ENCODE assay signal across 24 mouse cellular contexts in genomic region chr6:135473146-135473545, GRCm38 (mm10).
A peak's percentile ranks its signal among the peaks of the same experiment; 100 is the strongest.
DNase-seq lines count a peak whose midpoint lies in the region; ATAC-seq and TF ChIP-seq lines count a peak whose summit lies in the region.
"Had no signal": no experiment of that assay in that cellular context is flagged by ENCODE, and none has a peak within 500 bp of the region (broad histone marks: within the 10 kb centered on the region; RNA-seq: fewer than 3 reads in every experiment).

No protein-coding gene starts in this region.

- no peak overlapping the region for H3K9ac ChIP-seq in heart, embryonic 12.5 days
- H3K9ac ChIP-seq: embryonic facial prominence, embryonic 12.5 days; embryonic facial prominence, embryonic 15.5 days; forebrain, embryonic 12.5 days; forebrain, embryonic 15.5 days; hindbrain, embryonic 12.5 days; hindbrain, embryonic 15.5 days had no signal

- 82% methylated on average over 4 of the region's 4 CpGs for WGBS in heart, embryonic 12.5 days

- H3K4me3 ChIP-seq in heart, embryonic 12.5 days, result no peak overlapping the region
- no peak overlapping the region for H3K4me3 ChIP-seq in left cerebral cortex, adult 2 months
- H3K4me3 ChIP-seq: embryonic facial prominence, embryonic 12.5 days; embryonic facial prominence, embryonic 15.5 days; forebrain, embryonic 12.5 days; forebrain, embryonic 15.5 days; gastrocnemius, adult 2 months; heart, adult 2 months; heart, embryonic 10.5 days; hindbrain, embryonic 12.5 days; hindbrain, embryonic 15.5 days had no signal

- H3K4me1 ChIP-seq in heart, embryonic 12.5 days (replicated peaks), result 0 out of 2 replicates have a peak, but pooled peaks cover under 1% of the 10 kb centered on the region
- H3K4me1 ChIP-seq: embryonic facial prominence, embryonic 12.5 days; embryonic facial prominence, embryonic 15.5 days; forebrain, embryonic 12.5 days; forebrain, embryonic 15.5 days; heart, embryonic 10.5 days; hindbrain, embryonic 12.5 days; hindbrain, embryonic 15.5 days had no signal

- no peaks in the 10 kb centered on the region for H3K27me3 ChIP-seq in heart, embryonic 12.5 days (replicated peaks)
- H3K27me3 ChIP-seq: embryonic facial prominence, embryonic 12.5 days; embryonic facial prominence, embryonic 15.5 days; forebrain, embryonic 12.5 days; forebrain, embryonic 15.5 days; hindbrain, embryonic 12.5 days; hindbrain, embryonic 15.5 days had no signal

- H3K4me2 ChIP-seq in heart, embryonic 12.5 days, result no peak overlapping the region
- H3K4me2 ChIP-seq: embryonic facial prominence, embryonic 12.5 days; embryonic facial prominence, embryonic 15.5 days; forebrain, embryonic 12.5 days; forebrain, embryonic 15.5 days; hindbrain, embryonic 12.5 days; hindbrain, embryonic 15.5 days had no signal

- no peaks in the 10 kb centered on the region for H3K36me3 ChIP-seq in heart, embryonic 12.5 days
- H3K36me3 ChIP-seq: embryonic facial prominence, embryonic 12.5 days; embryonic facial prominence, embryonic 15.5 days; forebrain, embryonic 12.5 days; forebrain, embryonic 15.5 days; G1E; heart, embryonic 10.5 days; hindbrain, embryonic 12.5 days; hindbrain, embryonic 15.5 days had no signal

- TF ChIP-seq CTCF in left cerebral cortex, adult 2 months (IDR thresholded peaks at IDR 0.05), result no peak; the same call in 1 of the 2 replicates

- no peak for ATAC-seq in heart, embryonic 12.5 days (ENCODE audit: insufficient number of reproducible peaks, low FRiP score)
- ATAC-seq: forebrain, embryonic 15.5 days had no signal

- no peak overlapping the region for H3K27ac ChIP-seq in heart, embryonic 12.5 days (ENCODE audit: poor library complexity, severe bottlenecking)
- peak overlapping the region; percentile 9; the same call in 1 of the 2 replicates for H3K27ac ChIP-seq in left cerebral cortex, adult 2 months
- H3K27ac ChIP-seq: embryonic facial prominence, embryonic 12.5 days; embryonic facial prominence, embryonic 15.5 days; forebrain, embryonic 12.5 days; forebrain, embryonic 15.5 days; gastrocnemius, adult 2 months; heart, adult 2 months; heart, embryonic 10.5 days; hindbrain, embryonic 12.5 days; hindbrain, embryonic 15.5 days had no signal

- H3K9me3 ChIP-seq in heart, embryonic 12.5 days (replicated peaks), result no peaks in the 10 kb centered on the region; the same call in 1 of the 2 replicates
- H3K9me3 ChIP-seq: embryonic facial prominence, embryonic 12.5 days; embryonic facial prominence, embryonic 15.5 days; forebrain, embryonic 12.5 days; forebrain, embryonic 15.5 days; heart, embryonic 10.5 days; hindbrain, embryonic 12.5 days; hindbrain, embryonic 15.5 days had no signal

- DNase-seq in heart, adult 11 months, result peak; percentile 72
- no peak for DNase-seq in left cerebral cortex, adult 2 months (ENCODE audit: extremely low spot score in 1 of 2, low spot score in 2 of 2)
- DNase-seq in left cerebral cortex, adult 9 months (ENCODE audit: low spot score in 2 of 2), result no peak
- DNase-seq in brain, adult 2 months (ENCODE audit: low read depth, low spot score), result peak; percentile 36
- no peak for DNase-seq in adrenal gland, adult 18-20 months (ENCODE audit: low spot score in 2 of 2)
- no peak for DNase-seq in testis, postnatal 14 days (ENCODE audit: low spot score)
- DNase-seq: adrenal gland, adult 8-10 months; adrenal gland, postnatal 25 days; B cell, adult 2 months; cerebellum, adult 18-20 months; cerebellum, adult 9-10 months; cerebellum, postnatal 14 days; gastrocnemius, adult 2 months; gastrocnemius, postnatal 14 days; heart, adult 2 months had no signal

- intact Hi-C loops in left cerebral cortex, adult 2 months (cut with DNase I), result no loop called here

Comparison
In these comparisons a context has a peak if more than half of its experiments do, and no peak if none do; other contexts are left out.
1. DNase-seq: peak in heart, adult 11 months (single experiment) and brain, adult 2 months (single experiment); none in left cerebral cortex, adult 2 months (0 of 2), left cerebral cortex, adult 9 months (0 of 2), adrenal gland, adult 18-20 months (0 of 2) and testis, postnatal 14 days (single experiment).